Mouse (Mus musculus) cerebellum, postnatal 14 days (tissue): Measurements from ENCODE around the gene Gm28845.
"Not testable (repeated sequence)": the region's sequence is repeated elsewhere in the genome, so short reads cannot be mapped to it uniquely, and the experiment has no call there.

Experiments used
- DNase-seq, 2 experiments: peaks; one replicate each; pipeline ENCODE4 v3.0.0; 2021; ENCODE audit warnings: mixed read lengths in 2 of 2

Gene Gm28845

DNA sequence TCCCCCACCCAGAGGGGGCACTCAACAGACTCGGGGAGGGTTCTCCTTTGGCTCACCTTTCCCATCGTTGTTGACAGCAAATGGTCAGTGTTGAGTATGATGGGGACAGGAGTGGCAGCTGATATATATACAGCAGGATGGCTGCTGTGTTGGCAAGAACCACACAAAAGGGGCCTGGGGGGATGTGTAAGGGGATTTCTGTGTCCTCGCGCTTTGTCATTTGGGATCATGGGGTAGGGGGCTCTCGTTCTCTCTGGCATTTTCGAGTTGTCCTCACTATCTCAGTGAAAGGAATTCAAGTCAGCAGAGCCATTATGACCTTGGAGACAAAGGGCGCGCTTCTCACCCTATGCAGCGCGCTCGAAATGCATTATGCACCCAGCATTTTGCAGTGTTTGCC is 16.1 kb downstream of the Gm28845 start, which contains the start of gene Cryga:
TSS of gene Cryga (minus strand) at position 101 of the 400 bp plus-strand sequence.
- DNase-seq: no peak

DNA sequence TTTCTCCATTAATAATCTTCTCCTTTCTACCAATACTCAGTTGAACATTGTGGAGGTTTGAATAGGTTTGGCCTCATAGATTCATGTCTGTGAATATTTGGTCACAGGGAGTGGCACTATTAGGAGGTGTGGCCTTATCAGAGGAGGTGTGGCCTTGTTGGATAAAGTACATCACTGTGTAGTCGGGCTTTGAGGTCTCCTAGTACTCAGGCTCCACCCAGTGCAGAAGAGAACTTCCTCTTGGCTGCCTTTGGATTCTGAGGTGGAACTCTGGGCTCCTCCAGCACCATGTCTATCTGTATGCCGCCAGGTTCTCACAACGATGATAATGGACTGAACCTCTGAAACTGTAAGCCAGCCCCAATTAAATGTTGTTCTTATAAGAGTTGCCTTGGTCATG is 22.4 kb downstream of the Gm28845 start:
- no peak for DNase-seq

DNA sequence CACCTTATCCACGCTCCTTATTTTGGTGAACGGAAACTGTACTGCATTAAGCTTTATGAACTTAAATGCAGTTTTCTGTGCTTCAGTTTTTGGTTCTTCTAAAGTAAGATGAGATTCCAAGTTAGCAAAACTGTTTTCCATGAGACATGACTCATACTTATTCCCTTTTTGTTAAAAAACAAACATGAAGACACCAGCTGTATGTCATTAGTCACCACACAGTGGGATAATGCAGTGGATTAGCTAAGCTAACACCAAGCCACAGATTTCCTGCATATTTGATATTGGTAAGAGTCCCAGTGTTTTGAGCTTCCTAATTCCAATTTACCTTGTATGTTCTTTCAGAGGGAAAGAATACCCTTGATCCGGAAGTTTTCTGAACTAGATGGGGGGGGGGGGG is 27.8 kb downstream of the Gm28845 start:
- DNase-seq: no peak

DNA sequence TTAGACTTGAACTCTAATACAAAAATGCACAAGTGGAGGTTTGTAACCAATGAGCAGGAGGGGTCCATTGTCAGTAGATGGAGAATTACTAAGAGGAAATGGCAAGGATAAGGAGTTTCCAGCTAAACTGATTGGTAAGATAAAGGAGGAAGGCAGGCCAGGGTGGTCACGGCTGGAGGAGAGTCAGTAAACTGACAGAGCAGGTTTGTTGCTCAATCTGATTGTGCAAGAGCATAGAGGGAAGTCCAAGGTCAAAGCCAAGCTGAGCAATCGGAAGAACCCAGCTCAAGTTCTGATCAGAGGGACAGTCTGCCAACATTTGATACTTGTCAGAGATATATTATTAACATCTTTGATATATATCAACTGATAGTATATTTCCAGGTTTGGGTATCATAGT is 29.0 kb downstream of the Gm28845 start:
- DNase-seq: no peak

DNA sequence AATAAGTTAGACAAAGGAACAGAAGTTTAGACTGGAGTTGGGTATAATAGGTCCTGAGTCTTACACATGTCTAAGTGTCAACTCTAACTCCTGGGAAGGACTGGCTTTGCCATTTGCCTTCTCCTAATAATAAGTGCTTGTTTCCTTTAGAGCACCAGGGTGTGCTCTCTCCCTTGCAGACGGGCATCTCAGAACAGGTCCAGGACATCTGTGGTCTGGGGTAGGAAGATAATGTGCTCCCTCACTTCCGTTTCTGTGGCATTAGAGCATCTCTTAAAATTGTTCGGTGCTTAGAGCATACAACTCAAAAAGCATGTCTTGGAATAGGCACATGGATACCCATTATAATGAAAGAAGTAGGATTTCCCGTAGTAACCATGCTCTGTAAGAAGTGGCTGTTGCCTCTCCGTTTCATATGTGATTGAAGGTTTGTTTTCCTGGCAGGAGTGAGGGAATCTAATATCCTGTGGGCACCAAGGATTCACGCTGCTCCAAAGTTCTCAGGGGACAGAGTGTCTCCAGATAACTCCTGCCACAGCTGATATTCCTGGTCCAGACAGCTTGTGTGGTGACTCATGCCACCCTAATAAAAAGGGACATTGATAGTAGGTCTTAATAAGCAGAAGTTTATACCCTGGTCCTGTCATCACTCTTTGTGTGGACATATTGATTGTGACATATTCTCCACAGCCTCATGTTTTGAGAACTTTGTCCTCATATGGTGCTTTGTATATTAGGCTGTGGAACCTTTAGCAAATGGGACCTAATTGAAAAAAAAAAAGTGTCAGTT is 30.6 kb downstream of the Gm28845 start:
- DNase-seq: no peak

DNA sequence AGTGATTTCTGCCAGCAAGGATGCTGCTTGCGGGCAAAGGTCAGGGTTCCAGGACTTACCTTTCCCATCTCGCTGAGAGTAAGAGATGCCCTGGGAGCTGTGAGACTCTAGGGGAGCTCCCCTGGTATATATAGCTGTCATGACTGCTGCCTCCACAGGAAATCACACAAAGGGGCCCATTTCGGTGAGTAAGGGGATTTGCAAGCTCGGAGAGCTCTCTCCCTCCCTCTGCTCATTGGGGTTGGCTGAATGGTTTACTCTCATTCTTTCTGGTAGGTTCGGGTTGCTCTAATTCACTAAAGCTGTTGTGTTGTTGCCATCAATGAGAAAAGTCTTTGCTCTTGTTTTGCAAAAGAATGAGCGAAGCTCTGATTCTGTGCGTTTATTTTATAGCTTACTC is 37.2 kb downstream of the Gm28845 start, which contains the start of gene Crygb:
TSS of gene Crygb (minus strand) at position 101 of the 400 bp plus-strand sequence.
- DNase-seq: no peak

DNA sequence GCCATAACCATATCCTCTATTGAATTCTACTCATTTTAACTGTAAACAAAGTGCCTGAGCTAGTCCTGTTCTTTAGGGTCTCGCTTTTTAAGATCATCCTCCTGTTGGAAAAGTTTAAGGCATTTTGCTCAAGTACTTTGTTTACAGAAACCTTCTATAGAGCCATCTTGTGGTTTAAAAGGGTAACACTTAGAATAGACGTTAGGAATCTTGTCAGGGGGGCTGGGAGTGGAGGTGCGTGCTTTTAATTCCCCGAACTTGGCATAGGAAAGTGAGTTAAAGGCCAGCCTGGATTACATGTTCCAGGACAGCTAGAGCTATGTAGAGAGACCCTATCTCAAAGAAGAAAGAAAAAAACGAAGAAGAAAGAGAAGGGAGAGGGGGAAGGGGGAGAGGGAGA is 43.8 kb downstream of the Gm28845 start:
- no peak for DNase-seq

DNA sequence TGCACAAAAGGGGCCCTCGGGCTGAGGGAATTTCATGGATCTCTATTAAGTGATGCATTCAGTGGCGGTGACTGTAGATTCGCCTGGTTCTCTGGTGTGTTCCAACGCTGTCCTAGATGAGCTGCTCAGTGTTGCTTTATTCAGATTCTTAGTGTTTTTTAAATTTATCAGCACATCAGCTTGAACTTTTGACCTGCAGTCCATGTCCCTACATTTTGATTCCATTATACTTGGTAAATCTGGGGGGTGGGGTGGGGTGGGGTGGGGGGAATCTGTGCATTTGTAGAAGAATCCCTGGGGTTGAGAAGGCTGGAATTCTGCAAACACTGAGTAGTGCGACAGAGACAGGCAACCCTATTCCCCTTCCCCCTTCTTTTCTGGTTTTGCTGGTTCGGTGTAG is 45.8 kb downstream of the Gm28845 start, which contains the start of gene Crygc:
TSS of gene Crygc (minus strand) at position 101 of the 400 bp plus-strand sequence.
- no peak for DNase-seq

DNA sequence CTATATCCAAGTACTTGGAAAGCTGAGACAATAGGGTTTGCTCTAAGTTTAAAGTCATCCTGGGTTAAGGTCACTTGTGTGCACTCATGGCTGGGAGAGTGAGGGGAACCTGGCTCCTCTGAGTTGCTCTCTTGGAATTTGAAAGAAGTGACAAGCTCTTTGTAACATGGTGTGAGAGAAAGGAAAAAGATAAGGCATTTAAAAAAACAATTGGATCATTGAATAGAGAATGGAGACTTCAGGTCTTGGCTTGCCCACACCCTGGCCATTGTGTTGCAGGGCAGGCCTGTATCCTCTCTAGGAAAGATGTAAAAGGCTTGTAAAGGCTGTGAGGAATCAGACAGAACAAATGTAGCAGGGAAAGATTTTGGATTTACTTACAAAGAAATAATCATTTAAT is 51.5 kb downstream of the Gm28845 start:
- DNase-seq: no peak

DNA sequence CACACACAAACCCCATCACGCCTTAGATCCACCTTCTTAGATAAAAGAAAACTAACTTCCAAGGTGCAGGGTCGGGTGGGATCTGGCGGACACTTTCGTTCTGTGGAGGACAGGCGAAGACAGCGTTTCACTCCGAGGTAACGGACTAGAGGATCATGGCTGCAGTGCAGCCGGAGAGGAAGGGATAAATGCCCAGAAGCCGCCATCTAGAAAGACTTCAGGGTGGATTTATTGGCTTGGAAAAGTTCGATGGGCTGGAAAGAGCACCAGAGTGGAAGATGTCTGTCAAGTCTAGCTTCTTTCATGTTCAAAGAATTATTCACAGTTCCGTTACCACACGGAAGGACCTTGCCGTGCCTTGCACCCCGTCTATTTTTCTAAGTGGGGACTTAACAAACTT is 55.2 kb downstream of the Gm28845 start:
- peak in 1 of 2 experiments; percentile 7 for DNase-seq

DNA sequence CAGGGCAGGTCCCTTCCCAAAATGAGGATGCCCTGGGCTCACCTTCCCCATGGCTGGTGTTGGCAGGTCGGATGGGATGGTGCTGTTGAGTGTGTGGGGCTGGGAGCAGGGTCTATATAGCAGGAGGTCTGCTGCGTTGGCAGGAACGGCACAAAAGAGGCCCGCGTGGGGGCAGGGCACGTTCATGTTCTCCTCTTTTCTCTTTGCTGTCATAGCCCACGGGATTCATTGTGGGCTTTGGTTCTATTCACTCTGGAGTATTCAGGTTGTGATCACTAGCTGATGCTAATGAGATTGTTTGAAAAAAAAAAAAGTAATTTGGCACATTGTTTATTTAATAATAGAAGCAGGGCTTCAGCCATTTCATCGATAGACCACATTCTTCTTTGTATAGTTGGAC is 56.0 kb downstream of the Gm28845 start, which contains the start of gene Crygd:
TSS of gene Crygd (minus strand) at position 101 of the 400 bp plus-strand sequence.
- DNase-seq: no peak

DNA sequence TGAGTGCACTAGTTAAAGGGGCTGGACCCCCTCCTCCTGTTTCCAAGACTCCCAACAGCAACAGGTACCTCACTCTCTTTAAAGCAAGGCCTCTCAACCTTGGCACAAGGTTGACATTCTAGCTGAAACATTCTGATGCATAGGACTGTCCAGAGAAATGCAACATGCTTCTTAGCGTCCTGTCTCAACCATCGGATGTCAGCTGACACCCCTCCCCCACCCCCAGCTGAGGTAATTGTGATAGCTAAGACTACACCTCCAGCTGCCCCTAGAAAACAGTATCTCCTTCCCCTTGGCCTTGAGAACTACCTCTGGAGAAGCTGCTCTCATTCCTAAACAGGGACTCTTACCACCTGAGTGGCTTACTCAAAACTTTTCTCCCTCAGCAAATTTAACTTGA is 67.2 kb downstream of the Gm28845 start:
- no peak for DNase-seq

DNA sequence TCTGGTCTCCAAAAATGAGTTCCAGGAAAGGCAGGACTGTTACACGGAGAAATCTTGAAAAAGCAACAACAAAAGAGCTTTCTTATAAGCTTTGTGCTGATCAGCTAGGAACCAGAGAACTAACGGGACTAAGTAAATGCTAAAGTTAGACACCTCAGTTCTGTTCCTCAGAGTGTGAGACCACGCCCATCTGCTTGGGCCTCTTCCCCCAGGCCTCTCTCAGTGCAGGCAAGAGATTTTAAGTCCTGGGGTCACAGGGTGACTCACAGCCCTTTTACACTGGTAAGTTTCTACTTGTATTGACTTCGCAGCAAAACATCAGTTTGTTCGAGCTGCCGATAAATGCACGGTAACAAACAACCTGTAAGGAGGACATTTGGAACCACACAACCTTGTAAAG is 67.7 kb downstream of the Gm28845 start:
- no peak for DNase-seq

DNA sequence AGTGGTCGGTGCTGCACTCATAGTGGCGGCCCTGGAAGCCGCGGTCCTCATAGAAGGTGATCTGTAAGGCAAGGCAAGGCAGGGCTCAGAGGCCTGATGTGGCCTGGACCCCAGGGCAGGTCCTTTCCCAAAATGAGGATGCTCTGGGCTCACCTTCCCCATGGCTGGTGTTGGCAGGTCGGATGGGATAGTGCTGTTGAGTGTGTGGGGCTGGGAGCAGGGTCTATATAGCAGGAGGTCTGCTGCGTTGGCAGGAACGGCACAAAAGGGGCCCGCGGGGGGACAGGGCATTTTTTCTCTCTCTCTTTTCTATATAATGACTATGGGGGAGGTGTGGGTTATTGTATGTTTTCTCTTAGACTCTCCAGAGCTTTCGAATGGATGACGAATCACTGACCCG is 68.4 kb downstream of the Gm28845 start, which contains the start of gene Cryge:
TSS of gene Cryge (minus strand) at position 198 of the 400 bp plus-strand sequence.
- not testable (repeated sequence) for DNase-seq
